Mouse (Mus musculus) left cerebral cortex, postnatal 14 days (tissue): Measurements from ENCODE around the gene Zfp607a. TPM values are rescaled to one million over a fixed set of nuclear protein-coding genes. Genes with fewer than 3 reads are reported as not detected.

Experiments used
- total RNA-seq, 2 experiments: library from RNA; stranded (reverse); gene quantifications; 2 replicates each; pipeline ENCODE4 v1.2.3; 2021

Zfp607a gene
- total RNA-seq, 2 experiments from 2014 or later: 1.5 to 2.3 TPM

Other genes with a start within 250 kb of the Zfp607a start
- gene Ttc9b, start 203.6 kb upstream of the Zfp607a start, total RNA-seq: 100 to 1,000 TPM; 158 to 159 TPM
- gene Map3k10, start 182.9 kb upstream of the Zfp607a start, total RNA-seq: 100 to 1,000 TPM; 228 to 233 TPM
- 1 to 10 TPM; 8.0 to 8.1 TPM for gene Zfp607b, start 168.2 kb upstream of the Zfp607a start, total RNA-seq
- 10 to 100 TPM; 33.7 to 34.4 TPM for gene Zfp60, start 126.1 kb upstream of the Zfp607a start, total RNA-seq
- 1 to 10 TPM; 8.1 to 8.7 TPM for gene Zfp626, start 50.3 kb upstream of the Zfp607a start, total RNA-seq
- 1 to 10 TPM; 4.0 to 4.5 TPM for gene Zfp59, start 18.9 kb upstream of the Zfp607a start, total RNA-seq
- gene Zfp974, start 71.9 kb downstream of the Zfp607a start, total RNA-seq: 10 to 100 TPM; 12.9 to 13.1 TPM
- 10 to 100 TPM; 22.2 to 22.5 TPM for gene Zfp780b, start 121.6 kb downstream of the Zfp607a start, total RNA-seq
- 1 to 10 TPM; 4.5 to 4.9 TPM for gene Zfp850, start 156.6 kb downstream of the Zfp607a start, total RNA-seq
- 100 to 1,000 TPM; 128 to 130 TPM for gene Psmc4, start 192.6 kb downstream of the Zfp607a start, total RNA-seq
- gene Fcgbp, start 213.7 kb downstream of the Zfp607a start, total RNA-seq: under 1 TPM; 0.08 to 0.15 TPM